Mouse (Mus musculus): ENCODE data around the gene Fkbp2.
A peak's percentile ranks its signal among the peaks of the same experiment; 100 is the strongest.

- TF ChIP-seq ETS1 (conservative IDR thresholded peaks at IDR 0.05; ENCODE audit: low read depth, low read length) (no peak), USF1 (IDR thresholded peaks at IDR 0.05; ENCODE audit: low read depth, low read length) (no peak), CHD2 (IDR thresholded peaks at IDR 0.05; ENCODE audit: low read length) (no peak), CTCF (conservative IDR thresholded peaks at IDR 0.05 in 1 of 2, IDR thresholded peaks at IDR 0.05 in 1 of 2; ENCODE audit: low read depth in 2 of 2, low read length in 2 of 2) (no peak), MXI1 (IDR thresholded peaks at IDR 0.05; ENCODE audit: low read depth, low read length) (no peak), POLR2A (IDR thresholded peaks at IDR 0.05; ENCODE audit: low read depth, low read length) (peak; percentile 61; the same call in 1 of the 2 replicates), TBP (conservative IDR thresholded peaks at IDR 0.05; ENCODE audit: low read depth, low read length) (no peak), EP300 (IDR thresholded peaks at IDR 0.05; ENCODE audit: low read length) (no peak), SMC3 (IDR thresholded peaks at IDR 0.05; ENCODE audit: low read depth, low read length) (no peak)
Observed at GRCm38 (mm10) chr19:6996006-6996405, 15.7 kb upstream of the Fkbp2 start, which contains the start of the genes Nudt22 and Trpt1.

Data from CH12.LX (cell line).